Mouse (Mus musculus): Measurements from ENCODE around the gene Galc.

DNA sequence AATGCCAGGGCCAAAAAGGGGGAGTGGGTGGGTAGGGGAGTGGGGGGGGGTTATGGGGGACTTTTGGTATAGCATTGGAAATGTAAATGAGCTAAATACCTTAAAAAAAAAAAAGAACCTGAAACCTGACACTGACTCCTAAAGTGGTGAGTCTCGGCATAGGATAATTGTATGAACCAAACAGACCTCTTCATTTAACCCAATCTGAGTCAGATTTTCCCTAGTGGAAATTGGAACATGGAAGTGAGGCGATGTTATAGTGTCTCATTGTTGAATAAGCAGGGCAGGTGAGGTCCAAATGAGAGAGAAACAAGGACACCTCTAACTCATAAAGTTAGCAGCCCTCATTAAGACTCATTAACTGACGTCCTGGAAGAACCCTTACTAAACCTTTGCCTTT, 25.2 kb upstream of the Galc start:
- TF ChIP-seq CTCF (IDR thresholded peaks at IDR 0.05; ENCODE audit: control insufficient read depth, insufficient read depth, low read length) (no peak), POLR2A (IDR thresholded peaks at IDR 0.05; ENCODE audit: borderline replicate concordance, control insufficient read depth, low read depth, low read length) (no peak)

All from bone marrow, adult 2 months (tissue).